Mouse (Mus musculus): ENCODE data around the gene Lacc1. TPM values are rescaled to one million over a fixed set of nuclear protein-coding genes. Genes with fewer than 3 reads are reported as not detected.
"Not testable (repeated sequence)": the region's sequence is repeated elsewhere in the genome, so short reads cannot be mapped to it uniquely, and the experiment has no call there.

Lacc1 gene
- polyA plus RNA-seq, 1 experiment from 2014 or later, result 7.7 TPM

GRCm38 (mm10) chr14:77004740-77005139, 32.0 kb downstream of the Lacc1 start:
- no peak overlapping the region for H3K27ac ChIP-seq (replicated peaks)
- ATAC-seq (ENCODE audit: low FRiP score, low TSS enrichment) (peak; percentile 42; the same call in 1 of the 2 replicates), DNase-seq (ENCODE audit: low spot score) (no peak)
- WGBS, result 35% methylated on average over 8 of the region's 8 CpGs
- H3K4me2 ChIP-seq (replicated peaks; ENCODE audit: low read depth), result no peak overlapping the region
- H3K36me3 ChIP-seq (ENCODE audit: control insufficient read depth, insufficient read depth, low read length), result no peaks in the 10 kb centered on the region
- no peaks in the 10 kb centered on the region for H3K9me3 ChIP-seq (ENCODE audit: control insufficient read depth, low read length)
- no peaks in the 10 kb centered on the region for H3K27me3 ChIP-seq (ENCODE audit: control insufficient read depth, insufficient read depth, low read length)
- no peak overlapping the region for H3K9ac ChIP-seq (ENCODE audit: low read length)
- H3K4me3 ChIP-seq (ENCODE audit: low read depth, low read length), result no peak overlapping the region
- H3K4me1 ChIP-seq (replicated peaks; ENCODE audit: control insufficient read depth, insufficient read depth), result no peaks in the 10 kb centered on the region
- TF ChIP-seq EP300 (optimal IDR thresholded peaks at IDR 0.05) (no peak), CTCF (IDR thresholded peaks at IDR 0.05; ENCODE audit: low read depth) (no peak)

- DNase-seq (ENCODE audit: low spot score); H3K4me3 ChIP-seq (ENCODE audit: low read depth, low read length); ATAC-seq (ENCODE audit: low FRiP score, low TSS enrichment); H3K27me3 ChIP-seq (ENCODE audit: control insufficient read depth, insufficient read depth, low read length); H3K4me1 ChIP-seq (replicated peaks; ENCODE audit: control insufficient read depth, insufficient read depth); H3K27ac ChIP-seq (replicated peaks); H3K36me3 ChIP-seq (ENCODE audit: control insufficient read depth, insufficient read depth, low read length); H3K9me3 ChIP-seq (ENCODE audit: control insufficient read depth, low read length); H3K9ac ChIP-seq (ENCODE audit: low read length); H3K4me2 ChIP-seq (replicated peaks; ENCODE audit: low read depth): not testable (repeated sequence)
- 93% methylated on average over 2 of the region's 2 CpGs for WGBS
Measured at GRCm38 (mm10) chr14:76990351-76990750, 46.4 kb downstream of the Lacc1 start.

GRCm38 (mm10) chr14:76981781-76982180, 54.9 kb downstream of the Lacc1 start:
- Histone ChIP-seq H3K36me3 (ENCODE audit: control insufficient read depth, insufficient read depth, low read length) (no peaks in the 10 kb centered on the region), H3K4me2 (replicated peaks; ENCODE audit: low read depth) (no peak overlapping the region), H3K4me1 (replicated peaks; ENCODE audit: control insufficient read depth, insufficient read depth) (no peaks in the 10 kb centered on the region), H3K4me3 (ENCODE audit: low read depth, low read length) (no peak overlapping the region), H3K27me3 (ENCODE audit: control insufficient read depth, insufficient read depth, low read length) (no peaks in the 10 kb centered on the region), H3K9me3 (ENCODE audit: control insufficient read depth, low read length) (no peaks in the 10 kb centered on the region), H3K9ac (ENCODE audit: low read length) (no peak overlapping the region), H3K27ac (replicated peaks) (no peak overlapping the region)
- WGBS, result 39% methylated on average over 1 of the region's 1 CpGs
- TF ChIP-seq CTCF (IDR thresholded peaks at IDR 0.05; ENCODE audit: low read depth) (no peak), EP300 (optimal IDR thresholded peaks at IDR 0.05) (no peak)
- ATAC-seq (ENCODE audit: low FRiP score, low TSS enrichment), result no peak
- DNase-seq (ENCODE audit: low spot score), result no peak

- no peak for DNase-seq (ENCODE audit: low spot score)
- Histone ChIP-seq H3K27me3 (ENCODE audit: control insufficient read depth, insufficient read depth, low read length) (no peaks in the 10 kb centered on the region), H3K36me3 (ENCODE audit: control insufficient read depth, insufficient read depth, low read length) (no peaks in the 10 kb centered on the region), H3K9ac (ENCODE audit: low read length) (no peak overlapping the region), H3K9me3 (ENCODE audit: control insufficient read depth, low read length) (no peaks in the 10 kb centered on the region), H3K4me2 (replicated peaks; ENCODE audit: low read depth) (no peak overlapping the region), H3K4me3 (ENCODE audit: low read depth, low read length) (no peak overlapping the region), H3K27ac (replicated peaks) (no peak overlapping the region), H3K4me1 (replicated peaks; ENCODE audit: control insufficient read depth, insufficient read depth) (no peaks in the 10 kb centered on the region)
- no peak for ATAC-seq (ENCODE audit: low FRiP score, low TSS enrichment)
- 92% methylated on average over 4 of the region's 4 CpGs for WGBS
- TF ChIP-seq CTCF (IDR thresholded peaks at IDR 0.05; ENCODE audit: low read depth), result no peak
- no peak for TF ChIP-seq EP300 (optimal IDR thresholded peaks at IDR 0.05)
Measured at GRCm38 (mm10) chr14:76981176-76981575, 55.5 kb downstream of the Lacc1 start.

- Histone ChIP-seq H3K9me3 (ENCODE audit: control insufficient read depth, low read length) (no peaks in the 10 kb centered on the region), H3K36me3 (ENCODE audit: control insufficient read depth, insufficient read depth, low read length) (no peaks in the 10 kb centered on the region), H3K4me1 (replicated peaks; ENCODE audit: control insufficient read depth, insufficient read depth) (no peaks in the 10 kb centered on the region), H3K27me3 (ENCODE audit: control insufficient read depth, insufficient read depth, low read length) (no peaks in the 10 kb centered on the region), H3K4me3 (ENCODE audit: low read depth, low read length) (no peak overlapping the region), H3K4me2 (replicated peaks; ENCODE audit: low read depth) (no peak overlapping the region), H3K27ac (replicated peaks) (no peak overlapping the region), H3K9ac (ENCODE audit: low read length) (no peak overlapping the region)
- no peak for DNase-seq (ENCODE audit: low spot score)
- 44% methylated on average over 9 of the region's 9 CpGs for WGBS
- no peak for ATAC-seq (ENCODE audit: low FRiP score, low TSS enrichment)
- no peak for TF ChIP-seq CTCF (IDR thresholded peaks at IDR 0.05; ENCODE audit: low read depth)
- no peak for TF ChIP-seq EP300 (optimal IDR thresholded peaks at IDR 0.05)
Measured at GRCm38 (mm10) chr14:76979569-76979968, 57.1 kb downstream of the Lacc1 start.

Other genes starting within 250 kb of the Lacc1 start
- gene Ccdc122, start 132 bp downstream of the Lacc1 start, polyA plus RNA-seq (2015; fragmentation: Nextera tagmentation; extraction: Ambion mirVana), result 7.9 and 9.2 TPM in 2 replicates
- gene Enox1, start 119.9 kb upstream of the Lacc1 start, polyA plus RNA-seq (2015; fragmentation: Nextera tagmentation; extraction: Ambion mirVana), result 2.5 and 2.6 TPM in 2 replicates

Measured in stomach, postnatal 0 days (tissue).